Mouse (Mus musculus) CH12.LX (cell line): ENCODE measurements around the gene Ppm1n. TPM values are rescaled to one million over a fixed set of nuclear protein-coding genes. Genes with fewer than 3 reads are reported as not detected.

Experiments used
- DNase-seq: peaks from one replicate; pipeline ENCODE4 v3.0.0-alpha.2; 2013; ENCODE audit errors: extremely low read depth
- H3K27ac ChIP-seq: 2 replicates; pipeline ENCODE4 v1.5.1; 2012; ENCODE audit warnings: low read depth, mild to moderate bottlenecking, control low read depth, moderate library complexity; ENCODE audit not compliant: insufficient read depth
- H3K27me3 ChIP-seq: replicated peaks from 2 replicates; pipeline ENCODE3; 2012; ENCODE audit warnings: inconsistent platforms
- H3K36me3 ChIP-seq, 2 experiments: replicated peaks in 1 of 2; 2 replicates each; pipeline versions ENCODE3 to v1.6.1; 2012; ENCODE audit warnings: inconsistent platforms in 1 of 2, low read length in 1 of 2, mild to moderate bottlenecking in 1 of 2, mixed read lengths in 1 of 2, moderate library complexity in 1 of 2; ENCODE audit not compliant: control insufficient read depth in 1 of 2, insufficient read depth in 1 of 2
- H3K4me1 ChIP-seq, 2 experiments: 2 replicates each; pipeline ENCODE4 v1.6.1; 2012; ENCODE audit warnings: inconsistent platforms in 1 of 2, moderate library complexity in 1 of 2; ENCODE audit not compliant: insufficient read depth in 2 of 2, control insufficient read depth in 1 of 2
- H3K4me2 ChIP-seq: 2 replicates; pipeline ENCODE4 v1.6.1; 2012; ENCODE audit warnings: low read depth, mild to moderate bottlenecking, control low read depth; ENCODE audit not compliant: poor library complexity, insufficient read depth, severe bottlenecking
- H3K4me3 ChIP-seq, 3 experiments: fragments of 150-350 bp in 1 of 3; sonication (generic) in 1 of 3; replicated peaks in 1 of 3; 2 replicates each; pipeline versions ENCODE3 to v1.5.1; 2011 to 2012; ENCODE audit warnings: low read depth in 2 of 3, low read length in 2 of 3, mild to moderate bottlenecking in 2 of 3, moderate library complexity in 2 of 3, control low read depth in 1 of 3, improper control_type of control experiment in 1 of 3, inconsistent platforms in 1 of 3, mixed read lengths in 1 of 3; ENCODE audit not compliant: poor library complexity in 1 of 3
- H3K79me2 ChIP-seq: replicated peaks from 2 replicates; pipeline ENCODE4 v1.6.1; 2012; ENCODE audit warnings: mild to moderate bottlenecking, moderate library complexity; ENCODE audit not compliant: control insufficient read depth, poor library complexity, insufficient read depth, severe bottlenecking; ENCODE audit errors: extremely low read depth
- H3K9ac ChIP-seq: 2 replicates; pipeline ENCODE4 v1.6.1; 2012; ENCODE audit warnings: low read depth, mild to moderate bottlenecking, control low read depth, moderate library complexity; ENCODE audit not compliant: insufficient read depth
- H3K9me3 ChIP-seq: replicated peaks from 2 replicates; pipeline ENCODE3; 2012; ENCODE audit warnings: low read length, inconsistent platforms, mixed read lengths
- BHLHE40 ChIP-seq: IDR thresholded peaks from 2 replicates; pipeline ENCODE4 v1.6.1; 2011; ENCODE audit warnings: mild to moderate bottlenecking, low read depth, low read length, improper control_type of control experiment
- CTCF ChIP-seq, 2 experiments: IDR thresholded peaks in 1 of 2; conservative IDR thresholded peaks in 1 of 2; 2 replicates each; pipeline ENCODE4 v1.5.1; 2011 to 2012; ENCODE audit warnings: low read depth in 2 of 2, low read length in 2 of 2, improper control_type of control experiment in 1 of 2, inconsistent platforms in 1 of 2, mild to moderate bottlenecking in 1 of 2, moderate library complexity in 1 of 2
- E2F4 ChIP-seq: IDR thresholded peaks from 2 replicates; pipeline ENCODE4 v1.6.1; 2011; ENCODE audit warnings: low read depth, low read length, improper control_type of control experiment; ENCODE audit not compliant: insufficient replicate concordance
- GABPA ChIP-seq: IDR thresholded peaks from 2 replicates; pipeline ENCODE4 v1.6.1; 2012; ENCODE audit warnings: low read depth, low read length, improper control_type of control experiment, inconsistent platforms; ENCODE audit not compliant: insufficient replicate concordance
- HCFC1 ChIP-seq: IDR thresholded peaks from 2 replicates; pipeline ENCODE4 v1.6.1; 2012; ENCODE audit warnings: low read depth, mild to moderate bottlenecking, inconsistent platforms, low read length, improper control_type of control experiment
- IRF4 ChIP-seq: IDR thresholded peaks from 2 replicates; pipeline ENCODE4 v1.6.1; 2014; ENCODE audit warnings: low read depth, mild to moderate bottlenecking, inconsistent platforms, low read length, improper control_type of control experiment
- JUN ChIP-seq: IDR thresholded peaks from 2 replicates; pipeline ENCODE4 v1.6.1; 2011; ENCODE audit warnings: low read depth, mild to moderate bottlenecking, low read length, improper control_type of control experiment, moderate library complexity; ENCODE audit not compliant: insufficient read depth
- JUND ChIP-seq: conservative IDR thresholded peaks from 2 replicates; pipeline ENCODE4 v1.6.1; 2011; ENCODE audit warnings: low read depth, low read length, improper control_type of control experiment
- KAT2A ChIP-seq: IDR thresholded peaks from 2 replicates; pipeline ENCODE4 v1.6.1; 2012; ENCODE audit warnings: low read length, improper control_type of control experiment, inconsistent platforms; ENCODE audit not compliant: insufficient replicate concordance
- MAX ChIP-seq: IDR thresholded peaks from 2 replicates; pipeline ENCODE4 v1.6.1; 2011; ENCODE audit warnings: low read length, improper control_type of control experiment
- MXI1 ChIP-seq: IDR thresholded peaks from 2 replicates; pipeline ENCODE4 v1.6.1; 2011; ENCODE audit warnings: mild to moderate bottlenecking, low read depth, low read length, improper control_type of control experiment
- MYC ChIP-seq: IDR thresholded peaks from 2 replicates; pipeline ENCODE4 v1.6.1; 2011; ENCODE audit warnings: low read depth, mild to moderate bottlenecking, improper control_type of control experiment, low read length
- NELFE ChIP-seq: IDR thresholded peaks from 2 replicates; pipeline ENCODE4 v1.6.1; 2011; ENCODE audit warnings: low read depth, low read length, improper control_type of control experiment
- NRF1 ChIP-seq: IDR thresholded peaks from 2 replicates; pipeline ENCODE4 v1.6.1; 2014; ENCODE audit warnings: low read depth, mild to moderate bottlenecking, inconsistent platforms, low read length, improper control_type of control experiment, moderate library complexity
- PAX5 ChIP-seq: IDR thresholded peaks from 2 replicates; pipeline ENCODE4 v1.6.1; 2012; ENCODE audit warnings: low read length, inconsistent platforms, mixed read lengths
- POLR2A ChIP-seq: IDR thresholded peaks from 2 replicates; pipeline ENCODE4 v1.6.1; 2011; ENCODE audit warnings: low read depth, mild to moderate bottlenecking, improper control_type of control experiment, low read length
- RAD21 ChIP-seq: IDR thresholded peaks from 2 replicates; pipeline ENCODE4 v1.6.1; 2011; ENCODE audit warnings: low read depth, mild to moderate bottlenecking, low read length, improper control_type of control experiment, moderate library complexity
- SIN3A ChIP-seq: IDR thresholded peaks from 2 replicates; pipeline ENCODE4 v1.6.1; 2012; ENCODE audit warnings: low read length, improper control_type of control experiment, inconsistent platforms
- SMC3 ChIP-seq: IDR thresholded peaks from 2 replicates; pipeline ENCODE4 v1.6.1; 2011; ENCODE audit warnings: low read depth, low read length, improper control_type of control experiment
- TCF12 ChIP-seq: IDR thresholded peaks from 2 replicates; pipeline ENCODE4 v1.6.1; 2014; ENCODE audit warnings: low read depth, mild to moderate bottlenecking, inconsistent platforms, low read length, improper control_type of control experiment
- USF2 ChIP-seq: conservative IDR thresholded peaks from 2 replicates; pipeline ENCODE4 v1.6.1; 2011; ENCODE audit warnings: low read depth, low read length, improper control_type of control experiment
- ZMIZ1 ChIP-seq: IDR thresholded peaks from 2 replicates; pipeline ENCODE4 v1.6.1; 2012; ENCODE audit warnings: low read depth, mild to moderate bottlenecking, inconsistent platforms, low read length, improper control_type of control experiment
- ZNF384 ChIP-seq: IDR thresholded peaks from 2 replicates; pipeline ENCODE4 v1.6.1; 2012; ENCODE audit warnings: low read depth, low read length, improper control_type of control experiment, inconsistent platforms
- dilution Hi-C: fragments of 300-500 bp; cut with MboI; formaldehyde crosslinking; loops from 2 replicates; pipeline ENCODE4 v1.14.3; 2020; ENCODE audit warnings: low sequenced_read_pairs; ENCODE audit not compliant: extremely low pct_unique_long_range_greater_than_20kb, extremely low pct_ligation_motif_present
- in situ Hi-C: fragments of 300-500 bp; cut with MboI; formaldehyde crosslinking; loops from 3 replicates; pipeline ENCODE4 v1.14.3; 2019; ENCODE audit warnings: low sequenced_read_pairs, low pct_ligation_motif_present, low pct_unique_long_range_greater_than_20kb, mixed read lengths
- polyA plus RNA-seq: library from polyadenylated mRNA; unstranded; fragments of >175 nt; gene quantifications from 2 replicates; pipeline ENCODE4 v1.2.1, GENCODE M21; 2012; ENCODE audit warnings: low read depth; ENCODE audit not compliant: insufficient read length
- total RNA-seq, 2 experiments: library from RNA; depleted of rRNA; stranded (reverse); fragments of 300-350 nt in 1 of 2; fragments of >200 nt in 1 of 2; gene quantifications; 2 replicates each; pipeline ENCODE4 v1.2.3; 2012 to 2014

Gene Ppm1n
- total and polyA plus RNA-seq, 3 experiments = not detected

DNA sequence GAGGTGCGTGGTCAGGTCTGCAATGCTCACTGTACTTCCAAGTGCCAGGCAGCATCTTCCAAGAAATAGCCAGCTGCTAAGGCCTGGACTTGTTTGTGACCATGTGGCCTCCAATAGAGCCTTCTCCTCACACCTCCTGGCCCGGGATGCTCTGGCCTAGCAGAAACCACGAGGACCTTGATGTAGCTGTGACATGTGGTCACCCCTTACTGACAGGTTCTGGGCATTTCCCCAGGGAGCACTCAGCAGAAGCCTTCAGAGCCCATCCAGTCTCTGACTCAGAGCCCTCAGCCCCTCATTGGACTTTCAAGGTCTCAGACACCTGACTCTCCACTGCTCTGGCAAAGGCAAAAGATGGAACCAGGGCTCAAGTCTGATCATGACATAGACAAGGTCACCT, 34.8 kb downstream of the Ppm1n start:
- H3K9me3 ChIP-seq = no peaks in the 10 kb centered on the region
- peaks cover 13 to 58% of the 10 kb centered on the region in 2 experiments for H3K36me3 ChIP-seq

DNA sequence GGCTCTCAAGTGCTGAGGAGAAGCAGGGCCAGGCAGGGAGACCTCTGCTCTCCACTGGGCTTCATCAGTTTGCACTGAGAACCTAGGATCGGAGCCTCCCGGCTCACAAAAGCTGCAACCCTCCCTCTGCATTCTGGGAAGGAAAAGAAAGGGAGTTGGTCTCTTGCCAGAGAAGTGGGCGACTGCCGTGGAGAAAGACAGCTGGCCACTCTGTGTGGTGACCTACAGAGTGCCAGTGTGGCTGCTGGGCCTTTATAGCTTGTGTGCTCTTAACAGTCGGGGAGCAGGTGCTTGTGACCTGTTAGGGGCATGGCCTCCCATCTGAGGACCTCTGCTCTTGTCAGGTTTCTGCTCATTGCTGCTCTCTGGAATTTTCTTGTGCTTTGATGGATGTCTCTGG, 36.0 kb downstream of the Ppm1n start:
- Histone ChIP-seq H3K36me3 (peaks cover 13 to 53% of the 10 kb centered on the region in 2 experiments), H3K27ac (no peak overlapping the region), H3K4me3 (no peak overlapping the region), H3K4me1 (peaks cover 14 to 41% of the 10 kb centered on the region in 2 experiments), H3K9ac (no peak overlapping the region), H3K9me3 (no peaks in the 10 kb centered on the region)
- DNase-seq = no peak
- TF ChIP-seq BHLHE40 (no peak), NRF1 (no peak), HCFC1 (no peak), JUND (no peak), POLR2A (no peak), RAD21 (no peak), TCF12 (no peak), SMC3 (no peak), IRF4 (no peak), JUN (no peak), GABPA (no peak), PAX5 (no peak), MYC (no peak)
- TF ChIP-seq, all 38 proteins: peak for 0
- Histone ChIP-seq H3K4me2 (no peak overlapping the region), H3K79me2 (no peaks in the 10 kb centered on the region; the same call in 1 of the 2 replicates), H3K27me3 (no peaks in the 10 kb centered on the region)
- in situ Hi-C loops = no loop called here
- dilution Hi-C loops = no loop called here

More for the DNA sequence above, 34.8 kb downstream of the Ppm1n start:
- Histone ChIP-seq H3K27ac (no peak overlapping the region), H3K4me2 (no peak overlapping the region), H3K9ac (no peak overlapping the region), H3K4me1 (peaks cover 14 to 29% of the 10 kb centered on the region in 2 experiments), H3K27me3 (no peaks in the 10 kb centered on the region), H3K79me2 (no peaks in the 10 kb centered on the region; the same call in 1 of the 2 replicates), H3K4me3 (no peak overlapping the region)
- dilution Hi-C loops = no loop called here
- DNase-seq = no peak
- in situ Hi-C loops = no loop called here
- TF ChIP-seq MYC = no peak
- no peak for TF ChIP-seq NRF1
- TF ChIP-seq KAT2A = no peak
- no peak for TF ChIP-seq ZNF384
- no peak for TF ChIP-seq PAX5
- TF ChIP-seq CTCF (conservative IDR thresholded peaks at IDR 0.05 in 1 of 2, IDR thresholded peaks at IDR 0.05 in 1 of 2; ENCODE audit: low read depth in 2 of 2, low read length in 2 of 2) = no peak
- no peak for TF ChIP-seq SMC3
- TF ChIP-seq MXI1 = no peak
- no peak for TF ChIP-seq MAX
- TF ChIP-seq JUND = no peak
- TF ChIP-seq SIN3A = no peak
- no peak for TF ChIP-seq USF2
- no peak for TF ChIP-seq BHLHE40
- no peak for TF ChIP-seq ZMIZ1
- no peak for TF ChIP-seq E2F4
- TF ChIP-seq RAD21 = no peak
- TF ChIP-seq NELFE = no peak
